Mouse (Mus musculus): ENCODE data around the gene Snx3.

Snx3 gene

GRCm38 (mm10) chr10:42578281-42578675 lies 76.4 kb downstream of the Snx3 start:
- DNase-seq (ENCODE audit: low read depth, low spot score) = peak; percentile 9

DNA sequence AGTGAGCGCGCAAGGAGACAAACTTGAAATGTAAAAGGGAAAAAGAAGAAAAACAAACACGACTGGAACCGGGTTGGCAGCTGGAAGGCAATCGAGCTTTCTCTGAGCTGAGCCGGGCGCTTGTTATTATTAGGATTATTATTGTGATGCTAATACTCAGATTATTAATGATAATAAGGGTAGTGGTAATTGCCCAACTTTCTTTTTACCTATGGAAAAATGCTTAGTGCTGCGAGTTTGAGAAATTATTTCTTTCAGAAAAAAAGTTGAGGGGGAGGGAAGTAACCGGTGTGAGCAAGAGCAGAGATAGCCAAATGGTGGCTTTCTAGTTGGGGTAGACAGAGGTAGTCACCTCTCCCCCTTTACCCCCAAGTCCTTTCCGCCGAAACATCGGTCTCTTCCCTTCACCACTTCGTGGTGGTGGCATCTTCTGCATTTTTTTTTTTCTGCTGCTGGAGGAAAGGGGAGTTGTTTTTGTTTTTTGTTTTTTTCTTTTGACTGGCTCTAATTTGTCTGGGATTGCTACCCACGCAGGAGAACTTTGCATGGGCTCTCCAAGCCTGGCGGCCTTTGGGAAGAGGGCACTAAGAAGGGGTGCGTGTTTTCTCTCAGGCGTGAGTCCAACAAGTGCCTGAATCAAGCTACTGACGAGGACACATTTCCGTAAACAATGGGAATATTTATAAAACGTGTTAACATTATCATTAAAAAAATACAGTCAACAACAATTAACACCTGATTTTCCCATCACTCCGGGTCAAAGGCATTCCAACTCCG lies 77.1 kb downstream of the Snx3 start:
- DNase-seq (ENCODE audit: low read depth, low spot score) = peak; percentile 9

DNA sequence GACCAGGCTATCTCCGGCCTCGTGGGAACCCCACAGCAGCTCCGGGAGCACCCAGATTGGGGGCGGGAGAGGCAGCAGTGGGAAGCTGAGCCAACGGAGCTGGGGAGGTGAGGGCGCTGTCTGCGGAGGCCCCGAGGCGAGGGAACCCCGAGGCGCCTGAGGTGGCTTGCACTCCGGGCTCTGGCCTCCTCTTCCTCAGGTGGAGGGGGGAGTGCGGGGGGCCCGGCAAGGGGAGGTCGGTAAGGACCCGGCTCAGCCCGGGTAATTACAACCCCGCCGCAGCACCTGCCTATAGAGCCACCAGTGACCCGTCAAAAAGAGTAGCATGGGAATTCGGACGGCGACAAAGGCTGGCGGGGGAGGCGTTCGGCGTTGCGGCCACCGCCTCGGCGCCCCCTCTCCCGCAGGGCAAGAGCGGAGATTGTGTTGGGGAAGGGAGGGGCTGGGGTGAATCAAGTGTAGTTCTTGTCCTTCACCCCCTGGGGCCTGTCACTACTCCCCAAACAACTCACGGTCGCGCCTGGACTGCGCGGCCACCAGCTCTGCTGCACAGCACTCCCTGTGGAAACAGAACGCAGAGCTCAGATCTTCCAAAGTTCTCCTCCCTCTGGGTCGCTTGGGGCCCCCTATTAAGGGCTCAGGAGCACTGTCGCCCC lies 77.8 kb downstream of the Snx3 start:
- peak; percentile 31 for DNase-seq (ENCODE audit: low read depth, low spot score)

DNA sequence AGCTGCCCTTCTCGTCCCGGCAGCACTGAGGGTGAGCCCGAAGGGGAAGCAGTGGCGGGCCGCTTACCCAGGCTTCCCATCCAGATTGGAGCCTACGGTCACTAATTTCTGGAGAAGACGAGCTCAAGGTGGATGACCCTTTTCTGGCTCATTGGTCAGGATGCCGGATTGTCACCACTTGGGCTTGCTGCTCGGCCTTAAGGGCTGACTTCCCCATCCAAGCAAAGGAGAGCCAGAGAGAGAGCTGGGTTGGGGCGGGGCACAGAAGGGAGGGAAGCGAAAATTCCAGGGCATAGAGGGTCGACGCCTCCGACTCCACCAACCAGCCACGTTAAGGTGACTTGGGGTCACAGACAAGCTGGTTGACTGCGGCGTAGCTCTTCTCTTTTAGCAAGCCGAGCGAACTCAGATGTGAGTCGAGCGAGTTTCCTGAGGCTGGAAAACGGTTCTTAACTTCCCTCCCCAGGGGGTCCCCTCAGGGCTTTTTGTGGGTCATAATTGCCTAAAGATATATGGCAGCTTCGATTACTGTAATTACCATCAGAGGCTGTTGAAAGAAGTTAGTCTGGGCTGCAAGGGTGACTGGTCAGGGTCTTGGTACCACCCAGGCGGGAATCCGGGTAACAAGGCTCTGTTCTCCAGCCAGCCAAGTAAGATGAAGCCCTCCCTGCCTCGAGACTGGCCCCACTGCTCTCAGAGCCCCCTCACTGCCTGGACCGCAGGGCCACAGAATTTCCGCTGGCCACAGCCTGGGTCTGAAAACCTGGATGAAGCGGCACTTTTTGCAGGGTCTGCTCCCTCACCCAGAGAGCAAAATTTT lies 78.5 kb downstream of the Snx3 start:
- DNase-seq (ENCODE audit: low read depth, low spot score) = peak; percentile 49

- DNase-seq (ENCODE audit: low read depth, low spot score) = peak; percentile 28
Observed at GRCm38 (mm10) chr10:42580951-42581277, 79.1 kb downstream of the Snx3 start.

GRCm38 (mm10) chr10:42581694-42582565 lies 80.1 kb downstream of the Snx3 start:
- peak; percentile 58 for DNase-seq (ENCODE audit: low read depth, low spot score)

- DNase-seq (ENCODE audit: low read depth, low spot score) = peak; percentile 56
Observed at GRCm38 (mm10) chr10:42582566-42583110, 80.8 kb downstream of the Snx3 start.

DNA sequence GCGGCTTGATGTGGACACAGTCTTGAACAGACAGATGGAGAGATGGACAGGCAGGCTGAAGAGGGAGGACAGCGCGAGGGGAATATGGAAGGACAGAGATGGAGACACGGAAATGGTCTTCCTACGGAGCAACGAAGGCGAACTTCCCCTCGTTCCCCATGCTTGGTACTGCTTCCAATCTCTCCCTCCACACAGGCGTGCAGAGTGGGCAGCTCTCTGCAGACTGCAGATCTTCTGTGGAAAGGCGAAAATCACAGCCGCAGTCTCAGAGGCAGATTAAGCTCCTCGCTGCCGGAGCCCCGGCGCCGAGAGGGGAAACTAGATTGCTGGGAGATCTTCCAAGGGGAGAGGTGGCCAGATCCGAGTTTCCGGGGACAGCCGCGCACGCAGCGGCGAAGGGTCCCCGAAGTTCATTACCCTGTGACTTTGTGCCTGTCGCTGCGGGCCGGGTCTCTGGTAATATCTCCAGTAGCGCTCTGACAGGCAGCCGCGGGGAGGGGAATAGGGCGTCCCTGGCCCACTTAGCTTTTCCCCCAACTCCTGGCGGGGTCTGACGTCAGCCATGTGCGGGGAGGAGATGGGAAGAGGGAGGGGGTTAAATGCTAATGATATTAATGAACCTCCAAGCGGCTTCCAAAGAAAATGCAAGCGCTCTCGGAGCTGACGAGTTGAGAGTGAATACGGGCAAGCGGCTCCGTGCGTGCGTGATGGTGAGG lies 81.5 kb downstream of the Snx3 start, which contains the start of the genes Nr2e1 and Ostm1:
Gene Nr2e1 (minus strand): TSS at position 476 of the 716 bp plus-strand sequence.
Gene Ostm1 (plus strand): TSS at position 666 of the 716 bp plus-strand sequence.
- DNase-seq (ENCODE audit: low read depth, low spot score) = peak; percentile 72

- DNase-seq (ENCODE audit: low read depth, low spot score) = peak; percentile 38
Observed at GRCm38 (mm10) chr10:42583902-42584435, 82.1 kb downstream of the Snx3 start.

- DNase-seq (ENCODE audit: low read depth, low spot score) = peak; percentile 49
Observed at GRCm38 (mm10) chr10:42584436-42584983, 82.7 kb downstream of the Snx3 start.

Measured in R1 (cell line).